Mouse (Mus musculus) lung, embryonic 16.5 days (tissue): Measurements from ENCODE around the gene Pfdn4. TPM values are rescaled to one million over a fixed set of nuclear protein-coding genes. Genes with fewer than 3 reads are reported as not detected.
"Not testable (repeated sequence)": the region's sequence is repeated elsewhere in the genome, so short reads cannot be mapped to it uniquely, and the experiment has no call there.

Source experiments
- ATAC-seq: fragments of 200-750 bp; cut with Nextera tagmentation; 2 replicates; pipeline ENCODE4 v1.8.0; 2017; ENCODE audit warnings: low read depth, mild to moderate bottlenecking, moderate library complexity
- H3K27ac ChIP-seq: fragments of 300-500 bp; sonication (generic); 2 replicates; pipeline ENCODE4 v1.5.1; 2014; ENCODE audit warnings: mild to moderate bottlenecking, control low read depth, low read length
- H3K27me3 ChIP-seq: fragments of 300-500 bp; sonication (generic); 2 replicates; pipeline ENCODE4 v1.6.1; 2014; ENCODE audit warnings: low read depth, low read length, mixed read lengths; ENCODE audit not compliant: control insufficient read depth, insufficient read depth
- H3K36me3 ChIP-seq: fragments of 300-500 bp; sonication (generic); 2 replicates; pipeline ENCODE4 v1.6.1; 2014; ENCODE audit warnings: low read length; ENCODE audit not compliant: control insufficient read depth, insufficient read depth
- H3K4me1 ChIP-seq: fragments of 300-500 bp; sonication (generic); replicated peaks from 2 replicates; pipeline ENCODE4 v1.6.1; 2014; ENCODE audit warnings: low read length, mixed read lengths; ENCODE audit not compliant: control insufficient read depth, insufficient read depth
- H3K4me2 ChIP-seq: fragments of 300-500 bp; sonication (generic); 2 replicates; pipeline ENCODE4 v1.6.1; 2014; ENCODE audit warnings: low read depth, low read length, control low read depth
- H3K4me3 ChIP-seq: fragments of 300-500 bp; sonication (generic); 2 replicates; pipeline ENCODE4 v1.5.1; 2014; ENCODE audit warnings: mild to moderate bottlenecking, low read length, control low read depth
- H3K9ac ChIP-seq: fragments of 300-500 bp; sonication (generic); 2 replicates; pipeline ENCODE4 v1.6.1; 2014; ENCODE audit warnings: low read length, control low read depth
- H3K9me3 ChIP-seq: fragments of 300-500 bp; sonication (generic); 2 replicates; pipeline ENCODE4 v1.6.1; 2016; ENCODE audit warnings: low read length; ENCODE audit not compliant: control insufficient read depth
- WGBS: fragments of 180-500 bp; shearing (Covaris S2); extraction: QIAGEN DNeasy Blood & Tissue Kit; methylation state at CpG from one replicate; pipeline ENCODE4 v1.1.7; 2014; 5-methylcytosine and 5-hydroxymethylcytosine counted together
- polyA plus RNA-seq: library from polyadenylated mRNA; unstranded; fragments of >200 nt; fragmentation: Nextera tagmentation; extraction: Ambion mirVana; gene quantifications from 2 replicates; pipeline ENCODE4 v1.2.1, GENCODE M21; 2015

Gene Pfdn4
- 69.2 and 77.2 TPM in 2 replicates for polyA plus RNA-seq

- under 1% methylated on average over 46 of the region's 46 CpGs for WGBS
- H3K4me1 ChIP-seq: peaks cover 4% of the 10 kb centered on the region
- H3K27ac ChIP-seq: no peak within 1 kb of the TSS
- H3K36me3 ChIP-seq: no peaks in the 10 kb centered on the region
- H3K27me3 ChIP-seq: peaks cover 63% of the 10 kb centered on the region
- H3K4me3 ChIP-seq: peak within 1 kb of the TSS; percentile 25; the same call in 1 of the 2 replicates
- no peaks in the 10 kb centered on the region for H3K9me3 ChIP-seq
- peak; percentile 63; the same call in 1 of the 2 replicates for ATAC-seq
- H3K4me2 ChIP-seq: peak within 1 kb of the TSS; percentile 37
- H3K9ac ChIP-seq: no peak within 1 kb of the TSS
These were observed at the start of gene Pfdn4 for GRCm38 (mm10) chr2:170496154-170496930. Gene Pfdn4 (plus strand): TSS chr2:170496428.

- no peak overlapping the region for H3K4me3 ChIP-seq
- no peaks in the 10 kb centered on the region for H3K36me3 ChIP-seq
- WGBS: 49% methylated on average over 5 of the region's 5 CpGs
- H3K9me3 ChIP-seq: no peaks in the 10 kb centered on the region
- H3K27ac ChIP-seq: no peak overlapping the region
- H3K4me2 ChIP-seq: no peak overlapping the region
- H3K4me1 ChIP-seq: peaks cover 11% of the 10 kb centered on the region
- H3K9ac ChIP-seq: no peak overlapping the region
- peaks cover 2% of the 10 kb centered on the region for H3K27me3 ChIP-seq
- ATAC-seq: no peak
These were observed 49.3 kb upstream of the Pfdn4 start for GRCm38 (mm10) chr2:170446843-170447383.

- Histone ChIP-seq H3K9ac (no peak overlapping the region), H3K4me1 (peaks cover 11% of the 10 kb centered on the region), H3K4me2 (no peak overlapping the region), H3K27me3 (peaks cover 6% of the 10 kb centered on the region), H3K36me3 (no peaks in the 10 kb centered on the region), H3K4me3 (no peak overlapping the region), H3K9me3 (no peaks in the 10 kb centered on the region), H3K27ac (no peak overlapping the region)
- ATAC-seq: no peak
- WGBS: 65% methylated on average over 10 of the region's 10 CpGs
These were observed 48.6 kb upstream of the Pfdn4 start for GRCm38 (mm10) chr2:170447651-170448050.

GRCm38 (mm10) chr2:170450933-170451332 is 45.3 kb upstream of the Pfdn4 start:
- peaks cover 6% of the 10 kb centered on the region for H3K27me3 ChIP-seq
- H3K4me1 ChIP-seq: peaks cover 6% of the 10 kb centered on the region

GRCm38 (mm10) chr2:170453809-170454208 is 42.4 kb upstream of the Pfdn4 start:
- H3K36me3 ChIP-seq, H3K4me2 ChIP-seq, ATAC-seq, H3K9ac ChIP-seq, H3K4me3 ChIP-seq, H3K27me3 ChIP-seq, H3K4me1 ChIP-seq, H3K27ac ChIP-seq, H3K9me3 ChIP-seq: not testable (repeated sequence)
- 40% methylated on average over 3 of the region's 4 CpGs for WGBS

More at GRCm38 (mm10) chr2:170450933-170451332, 45.3 kb upstream of the Pfdn4 start:
- WGBS: 3% methylated on average over 9 of the region's 9 CpGs
- no peaks in the 10 kb centered on the region for H3K36me3 ChIP-seq
- no peaks in the 10 kb centered on the region for H3K9me3 ChIP-seq
- ATAC-seq: peak; percentile 64
- H3K9ac ChIP-seq: no peak overlapping the region
- H3K4me3 ChIP-seq: no peak overlapping the region
- H3K27ac ChIP-seq: no peak overlapping the region
- H3K4me2 ChIP-seq: peak overlapping the region; percentile 32

- Histone ChIP-seq H3K4me2 (no peak overlapping the region), H3K27me3 (peaks cover 2% of the 10 kb centered on the region), H3K9ac (no peak overlapping the region), H3K9me3 (no peaks in the 10 kb centered on the region), H3K4me1 (no peaks in the 10 kb centered on the region), H3K4me3 (no peak overlapping the region), H3K36me3 (no peaks in the 10 kb centered on the region), H3K27ac (no peak overlapping the region)
- WGBS: 55% methylated on average over 10 of the region's 10 CpGs
- no peak for ATAC-seq
These were observed 37.0 kb upstream of the Pfdn4 start for GRCm38 (mm10) chr2:170459183-170459582.

- 25% methylated on average over 9 of the region's 9 CpGs for WGBS
- Histone ChIP-seq H3K9me3 (no peaks in the 10 kb centered on the region), H3K9ac (no peak overlapping the region), H3K4me2 (no peak overlapping the region), H3K27ac (no peak overlapping the region), H3K4me1 (no peaks in the 10 kb centered on the region), H3K27me3 (peaks cover 2% of the 10 kb centered on the region), H3K36me3 (no peaks in the 10 kb centered on the region), H3K4me3 (no peak overlapping the region)
- no peak for ATAC-seq
These were observed 36.4 kb upstream of the Pfdn4 start for GRCm38 (mm10) chr2:170459805-170460204.

- 65% methylated on average over 7 of the region's 7 CpGs for WGBS
- no peak for ATAC-seq
- peaks cover 2% of the 10 kb centered on the region for H3K27me3 ChIP-seq
- no peaks in the 10 kb centered on the region for H3K36me3 ChIP-seq
- no peaks in the 10 kb centered on the region for H3K4me1 ChIP-seq
- no peaks in the 10 kb centered on the region for H3K9me3 ChIP-seq
- H3K9ac ChIP-seq: no peak overlapping the region
- H3K4me2 ChIP-seq: no peak overlapping the region
- no peak overlapping the region for H3K4me3 ChIP-seq
- no peak overlapping the region for H3K27ac ChIP-seq
These were observed 34.6 kb upstream of the Pfdn4 start for GRCm38 (mm10) chr2:170461652-170462051.

GRCm38 (mm10) chr2:170464817-170465216 is 31.4 kb upstream of the Pfdn4 start:
- WGBS: 55% methylated on average over 4 of the region's 4 CpGs
- no peak overlapping the region for H3K4me3 ChIP-seq
- H3K4me2 ChIP-seq: no peak overlapping the region
- no peaks in the 10 kb centered on the region; the same call in 1 of the 2 replicates for H3K4me1 ChIP-seq
- no peak overlapping the region for H3K9ac ChIP-seq
- no peaks in the 10 kb centered on the region for H3K36me3 ChIP-seq
- H3K27ac ChIP-seq: no peak overlapping the region
- ATAC-seq: no peak
- peaks cover under 1% of the 10 kb centered on the region for H3K27me3 ChIP-seq
- H3K9me3 ChIP-seq: no peaks in the 10 kb centered on the region
